Mouse (Mus musculus) forebrain, embryonic 14.5 days (tissue): ENCODE data around the gene Fzr1. TPM values are rescaled to one million over a fixed set of nuclear protein-coding genes. Genes with fewer than 3 reads are reported as not detected.

Experiments used
- ATAC-seq: fragments of 200-750 bp; cut with Nextera tagmentation; 2 replicates; pipeline ENCODE4 v1.8.0; 2017; ENCODE audit warnings: mild to moderate bottlenecking, moderate library complexity
- DNase-seq: peaks from one replicate; pipeline ENCODE4 v3.0.0-alpha.2; 2015; ENCODE audit warnings: low spot score
- H3K27ac ChIP-seq: fragments of 300-500 bp; sonication (generic); 2 replicates; pipeline ENCODE4 v1.5.1; 2014; ENCODE audit warnings: low read depth, mild to moderate bottlenecking, control low read depth, low read length, moderate library complexity
- H3K27me3 ChIP-seq: fragments of 300-500 bp; sonication (generic); replicated peaks from 2 replicates; pipeline ENCODE4 v1.6.1; 2014; ENCODE audit warnings: low read length, control low read depth, mixed read lengths; ENCODE audit not compliant: control insufficient read depth, insufficient read depth
- H3K36me3 ChIP-seq: fragments of 300-500 bp; sonication (generic); 2 replicates; pipeline ENCODE4 v1.6.1; 2014; ENCODE audit warnings: low read length, control low read depth; ENCODE audit not compliant: control insufficient read depth, insufficient read depth
- H3K4me1 ChIP-seq: fragments of 300-500 bp; sonication (generic); 2 replicates; pipeline ENCODE4 v1.6.1; 2014; ENCODE audit warnings: antibody characterized with exemption, low read length, control low read depth; ENCODE audit not compliant: control insufficient read depth, insufficient read depth
- H3K4me2 ChIP-seq: fragments of 300-500 bp; sonication (generic); 2 replicates; pipeline ENCODE4 v1.6.1; 2014; ENCODE audit warnings: mild to moderate bottlenecking, control low read depth, low read length
- H3K4me3 ChIP-seq: fragments of 300-500 bp; sonication (generic); 2 replicates; pipeline ENCODE4 v1.5.1; 2014; ENCODE audit warnings: low read depth, low read length, control low read depth
- H3K9ac ChIP-seq: fragments of 300-500 bp; sonication (generic); 2 replicates; pipeline ENCODE4 v1.6.1; 2014; ENCODE audit warnings: mild to moderate bottlenecking, low read length, control low read depth, moderate library complexity
- H3K9me3 ChIP-seq: fragments of 300-500 bp; sonication (generic); replicated peaks from 2 replicates; pipeline ENCODE4 v1.6.1; 2016; ENCODE audit warnings: low read length, control low read depth, mixed read lengths; ENCODE audit not compliant: control insufficient read depth
- WGBS: fragments of 180-500 bp; shearing (Covaris S2); extraction: QIAGEN DNeasy Blood & Tissue Kit; methylation state at CpG from one replicate; pipeline ENCODE4 v1.1.7; 2014; 5-methylcytosine and 5-hydroxymethylcytosine counted together
- polyA plus RNA-seq: library from polyadenylated mRNA; unstranded; fragments of >200 nt; fragmentation: Nextera tagmentation; extraction: Ambion mirVana; gene quantifications from 2 replicates; pipeline ENCODE4 v1.2.1, GENCODE M21; 2014

The Fzr1 gene
- polyA plus RNA-seq, 1 experiment from 2014 or later, result 101 TPM

DNA sequence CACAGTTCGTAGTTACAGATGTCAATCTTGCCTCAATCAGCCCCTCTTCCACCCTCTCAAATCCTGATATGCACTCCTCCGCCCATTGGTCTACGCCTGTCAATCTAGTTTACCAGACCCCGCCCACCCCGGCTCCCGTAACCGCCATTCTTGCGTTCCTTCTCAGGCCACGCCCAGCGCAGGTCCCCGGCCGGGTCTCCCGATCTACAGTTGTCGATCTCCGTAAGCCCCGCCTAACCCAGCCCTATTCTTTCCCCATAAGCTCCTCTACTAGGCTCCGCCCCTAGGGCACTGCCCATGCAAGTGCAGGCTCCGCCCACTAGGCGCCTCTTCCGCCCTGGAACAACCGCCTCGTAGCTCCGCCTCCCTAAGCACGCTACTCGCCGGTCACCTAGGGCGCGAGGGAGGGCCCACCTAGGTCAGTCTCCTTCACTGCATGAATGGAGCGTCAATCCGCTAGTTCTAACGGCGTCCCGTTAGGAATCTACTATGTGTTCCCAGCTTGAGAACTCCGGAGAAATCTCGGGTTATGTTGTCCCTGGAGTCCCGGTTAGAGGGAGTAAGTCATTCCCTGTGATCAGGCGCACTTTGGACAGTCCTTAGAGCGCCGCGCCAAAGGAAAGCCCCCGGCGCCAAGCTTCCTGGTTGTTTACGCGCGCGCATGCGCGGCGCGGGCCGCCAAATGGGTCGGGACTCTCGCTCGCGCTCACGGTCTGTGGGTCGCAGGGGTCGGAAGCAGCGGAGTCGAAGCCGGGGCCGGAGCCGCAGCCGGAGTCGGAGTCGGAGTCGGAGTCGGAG, 57.6 kb downstream of the Fzr1 start, which contains the start of gene Cactin:
Cactin (plus strand) TSS at position 554 of the 798 bp plus-strand sequence.
- Histone ChIP-seq H3K9me3 (no peaks in the 10 kb centered on the region), H3K27me3 (no peaks in the 10 kb centered on the region), H3K36me3 (peaks cover 62% of the 10 kb centered on the region), H3K27ac (peak within 1 kb of the TSS; percentile 91), H3K4me3 (peak within 1 kb of the TSS; percentile 93), H3K4me1 (peaks cover 9% of the 10 kb centered on the region), H3K4me2 (peak within 1 kb of the TSS; percentile 70), H3K9ac (peak within 1 kb of the TSS; percentile 82)
- WGBS, result under 1% methylated on average over 68 of the region's 68 CpGs
- ATAC-seq, result peak; percentile 93
- DNase-seq, result peak; percentile 100

GRCm38 (mm10) chr10:81319741-81320549, 58.4 kb downstream of the Fzr1 start:
- Histone ChIP-seq H3K27ac (peak overlapping the region; percentile 91), H3K4me2 (peak overlapping the region; percentile 70), H3K4me3 (peak overlapping the region; percentile 93), H3K9ac (peak overlapping the region; percentile 59), H3K4me1 (peaks cover 9% of the 10 kb centered on the region), H3K9me3 (no peaks in the 10 kb centered on the region), H3K27me3 (no peaks in the 10 kb centered on the region), H3K36me3 (peaks cover 62% of the 10 kb centered on the region)
- 2% methylated on average over 38 of the region's 38 CpGs for WGBS
- DNase-seq, result peak; percentile 99
- peak; percentile 0; the same call in 1 of the 2 replicates for ATAC-seq

DNA sequence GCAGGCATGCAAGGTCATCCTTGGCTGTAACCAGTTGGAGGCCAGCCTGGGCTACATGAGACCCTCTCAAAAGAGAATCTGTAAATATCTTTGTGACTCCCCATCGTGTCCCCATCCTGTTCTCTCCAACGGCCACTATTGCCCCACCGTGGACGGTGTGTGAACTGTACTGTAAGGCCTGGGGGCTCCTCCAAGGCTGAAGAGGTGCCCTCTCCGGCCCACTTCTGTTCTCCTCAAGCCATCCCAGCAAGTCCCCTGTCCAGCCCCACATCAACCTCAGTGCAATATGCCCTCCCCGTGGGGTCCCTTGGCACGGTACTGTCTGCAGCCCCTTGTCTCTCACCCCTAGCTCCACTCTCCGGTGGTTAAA, 59.0 kb downstream of the Fzr1 start:
- H3K36me3 ChIP-seq, result peaks cover 62% of the 10 kb centered on the region
- WGBS, result 43% methylated on average over 8 of the region's 8 CpGs
- DNase-seq, result no peak

GRCm38 (mm10) chr10:81318589-81319329, 59.6 kb downstream of the Fzr1 start:
- H3K4me1 ChIP-seq, result peaks cover 9% of the 10 kb centered on the region
- H3K4me2 ChIP-seq, result no peak overlapping the region; the same call in 1 of the 2 replicates
- no peaks in the 10 kb centered on the region for H3K27me3 ChIP-seq
- ATAC-seq (no peak), DNase-seq (no peak)
- H3K9ac ChIP-seq, result peak overlapping the region; percentile 59; the same call in 1 of the 2 replicates
- WGBS, result 93% methylated on average over 13 of the region's 13 CpGs
- H3K4me3 ChIP-seq, result no peak overlapping the region
- no peaks in the 10 kb centered on the region for H3K9me3 ChIP-seq
- H3K36me3 ChIP-seq, result peaks cover 62% of the 10 kb centered on the region
- H3K27ac ChIP-seq, result no peak overlapping the region

More for the DNA sequence above, 59.0 kb downstream of the Fzr1 start:
- ATAC-seq, result no peak
- no peaks in the 10 kb centered on the region for H3K27me3 ChIP-seq
- peak overlapping the region; percentile 91; the same call in 1 of the 2 replicates for H3K27ac ChIP-seq
- peak overlapping the region; percentile 59 for H3K9ac ChIP-seq
- no peaks in the 10 kb centered on the region for H3K9me3 ChIP-seq
- H3K4me1 ChIP-seq, result peaks cover 9% of the 10 kb centered on the region
- peak overlapping the region; percentile 70 for H3K4me2 ChIP-seq
- peak overlapping the region; percentile 93 for H3K4me3 ChIP-seq

DNA sequence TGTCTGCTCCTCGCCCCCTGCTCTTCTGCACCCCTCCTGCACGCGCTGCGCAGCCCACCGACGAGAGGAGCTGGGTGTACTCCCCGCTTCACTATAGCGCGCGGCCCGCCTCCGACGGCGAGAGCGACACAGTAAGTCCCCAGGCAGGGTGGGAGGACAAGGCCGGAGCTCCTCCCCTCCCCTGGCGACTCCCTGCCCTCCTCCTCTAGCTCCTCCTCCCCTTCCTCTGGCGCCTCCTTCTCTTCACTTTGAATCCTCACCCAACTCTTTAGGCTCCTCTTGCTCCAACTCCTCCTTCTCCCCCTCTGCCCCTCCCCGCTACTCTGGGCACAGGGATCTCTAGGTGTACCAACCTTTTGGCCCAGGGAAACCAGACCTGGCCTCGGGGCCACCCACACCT, 61.0 kb downstream of the Fzr1 start:
- Histone ChIP-seq H3K4me2 (no peak overlapping the region), H3K4me3 (no peak overlapping the region), H3K36me3 (peaks cover 62% of the 10 kb centered on the region), H3K27me3 (no peaks in the 10 kb centered on the region), H3K9ac (peak overlapping the region; percentile 1; the same call in 1 of the 2 replicates), H3K4me1 (peaks cover 9% of the 10 kb centered on the region), H3K9me3 (no peaks in the 10 kb centered on the region), H3K27ac (no peak overlapping the region)
- DNase-seq (peak; percentile 29), ATAC-seq (no peak)
- 16% methylated on average over 17 of the region's 20 CpGs for WGBS

GRCm38 (mm10) chr10:81316338-81317060, 61.8 kb downstream of the Fzr1 start:
- Histone ChIP-seq H3K27me3 (no peaks in the 10 kb centered on the region), H3K4me3 (no peak overlapping the region), H3K36me3 (peaks cover 67% of the 10 kb centered on the region), H3K9ac (peak overlapping the region; percentile 1; the same call in 1 of the 2 replicates), H3K9me3 (no peaks in the 10 kb centered on the region), H3K27ac (no peak overlapping the region), H3K4me1 (peaks cover 9% of the 10 kb centered on the region), H3K4me2 (no peak overlapping the region)
- ATAC-seq (no peak), DNase-seq (no peak)
- WGBS, result 38% methylated on average over 16 of the region's 16 CpGs
